ENCODE assay signal across 8 mouse cellular contexts in the genomic region with DNA sequence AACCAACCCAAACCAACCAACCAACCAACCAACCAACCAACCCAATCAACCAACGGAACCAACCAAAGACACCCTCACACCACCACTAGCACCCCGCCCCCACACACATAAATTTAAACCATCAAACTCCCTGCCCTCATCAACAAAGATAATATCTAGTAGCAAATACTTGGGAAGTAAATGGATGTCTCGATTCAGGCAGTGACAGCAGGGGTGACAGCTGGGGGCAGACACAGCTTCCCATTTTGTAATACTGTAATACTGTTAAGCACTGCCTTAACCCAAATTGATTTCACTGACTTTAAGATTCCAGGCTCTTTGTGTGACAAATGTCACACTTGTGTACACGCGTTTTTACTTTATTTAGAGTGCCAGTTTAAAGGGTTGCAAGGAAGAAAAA. TPM values are rescaled to one million over a fixed set of nuclear protein-coding genes. Genes with fewer than 3 reads are reported as not detected.
A peak's percentile ranks its signal among the peaks of the same experiment; 100 is the strongest.
DNase-seq lines count a peak whose midpoint lies in the region; ATAC-seq and TF ChIP-seq lines count a peak whose summit lies in the region.

No protein-coding gene starts in this region.

- no peak overlapping the region for H3K9ac ChIP-seq in heart, postnatal 0 days (replicated peaks; ENCODE audit: low read depth, low read length)
- H3K9ac ChIP-seq in embryonic facial prominence, embryonic 14.5 days (ENCODE audit: low read depth, low read length) = no peak overlapping the region
- H3K9ac ChIP-seq in intestine, postnatal 0 days (ENCODE audit: low read depth, low read length) = no peak overlapping the region
- H3K9ac ChIP-seq in midbrain, embryonic 13.5 days (replicated peaks) = peak overlapping the region; percentile 74; the same call in 1 of the 2 replicates

- peaks cover 4% of the 10 kb centered on the region; the same call in 1 of the 2 replicates for H3K9me3 ChIP-seq in heart, postnatal 0 days (replicated peaks; ENCODE audit: control insufficient read depth, low read length)
- H3K9me3 ChIP-seq in embryonic facial prominence, embryonic 14.5 days (ENCODE audit: control insufficient read depth, low read length) = no peaks in the 10 kb centered on the region
- H3K9me3 ChIP-seq in intestine, postnatal 0 days (ENCODE audit: control insufficient read depth) = no peaks in the 10 kb centered on the region
- H3K9me3 ChIP-seq in midbrain, embryonic 13.5 days = no peaks in the 10 kb centered on the region

- no peak for TF ChIP-seq CTCF in heart, postnatal 0 days (IDR thresholded peaks at IDR 0.05; ENCODE audit: low read depth)
- no peak for TF ChIP-seq CTCF in intestine, postnatal 0 days (IDR thresholded peaks at IDR 0.05; ENCODE audit: low read depth)

- H3K4me1 ChIP-seq in heart, postnatal 0 days (ENCODE audit: control insufficient read depth, insufficient read depth) = peaks cover 9% of the 10 kb centered on the region; the same call in 1 of the 2 replicates
- no peaks in the 10 kb centered on the region for H3K4me1 ChIP-seq in embryonic facial prominence, embryonic 14.5 days (ENCODE audit: control insufficient read depth, insufficient read depth, low read length)
- H3K4me1 ChIP-seq in intestine, postnatal 0 days (replicated peaks; ENCODE audit: control insufficient read depth, insufficient read depth, low read length) = no peaks in the 10 kb centered on the region; the same call in 1 of the 2 replicates
- peaks cover 11% of the 10 kb centered on the region for H3K4me1 ChIP-seq in midbrain, embryonic 13.5 days (replicated peaks)

- 45% methylated on average over 5 of the region's 5 CpGs for WGBS in heart, postnatal 0 days
- WGBS in embryonic facial prominence, embryonic 14.5 days = 48% methylated on average over 5 of the region's 5 CpGs
- 46% methylated on average over 5 of the region's 5 CpGs for WGBS in intestine, postnatal 0 days
- WGBS in midbrain, embryonic 13.5 days = 49% methylated on average over 5 of the region's 5 CpGs

- ATAC-seq in heart, postnatal 0 days (ENCODE audit: insufficient read depth, low read depth) = no peak
- no peak for ATAC-seq in embryonic facial prominence, embryonic 14.5 days (ENCODE audit: low read depth)
- ATAC-seq in intestine, postnatal 0 days = no peak
- ATAC-seq in midbrain, embryonic 13.5 days = peak; percentile 2

- H3K4me3 ChIP-seq in heart, postnatal 0 days (ENCODE audit: low read depth, low read length) = peak overlapping the region; percentile 67; the same call in 1 of the 2 replicates
- no peak overlapping the region for H3K4me3 ChIP-seq in embryonic facial prominence, embryonic 14.5 days (ENCODE audit: low read depth, low read length)
- no peak overlapping the region for H3K4me3 ChIP-seq in intestine, postnatal 0 days (ENCODE audit: low read depth, low read length)
- peak overlapping the region; percentile 66 for H3K4me3 ChIP-seq in midbrain, embryonic 13.5 days (replicated peaks)

- no peak overlapping the region for H3K27ac ChIP-seq in heart, postnatal 0 days (ENCODE audit: low read depth)
- no peak overlapping the region for H3K27ac ChIP-seq in embryonic facial prominence, embryonic 14.5 days (replicated peaks; ENCODE audit: low read depth, low read length)
- H3K27ac ChIP-seq in intestine, postnatal 0 days (ENCODE audit: low read depth, low read length) = no peak overlapping the region
- no peak overlapping the region for H3K27ac ChIP-seq in midbrain, embryonic 13.5 days

- 0 out of 2 replicates have a peak, but pooled peaks cover 8% of the 10 kb centered on the region for H3K27me3 ChIP-seq in heart, postnatal 0 days (ENCODE audit: control insufficient read depth, insufficient read depth, low read length)
- H3K27me3 ChIP-seq in embryonic facial prominence, embryonic 14.5 days (replicated peaks; ENCODE audit: control insufficient read depth, insufficient read depth, low read length) = no peaks in the 10 kb centered on the region
- peaks cover 5% of the 10 kb centered on the region; the same call in 1 of the 2 replicates for H3K27me3 ChIP-seq in intestine, postnatal 0 days (replicated peaks; ENCODE audit: control insufficient read depth, insufficient read depth, low read length)
- H3K27me3 ChIP-seq in midbrain, embryonic 13.5 days = peaks cover 8% of the 10 kb centered on the region

- TF ChIP-seq EP300 in heart, postnatal 0 days (IDR thresholded peaks at IDR 0.05; ENCODE audit: low read depth) = no peak

- H3K36me3 ChIP-seq in heart, postnatal 0 days (replicated peaks; ENCODE audit: control insufficient read depth, insufficient read depth, low read length) = no peaks in the 10 kb centered on the region
- no peaks in the 10 kb centered on the region for H3K36me3 ChIP-seq in embryonic facial prominence, embryonic 14.5 days (ENCODE audit: control insufficient read depth, insufficient read depth, low read length)
- no peaks in the 10 kb centered on the region for H3K36me3 ChIP-seq in intestine, postnatal 0 days (ENCODE audit: control insufficient read depth, insufficient read depth)
- H3K36me3 ChIP-seq in midbrain, embryonic 13.5 days = no peaks in the 10 kb centered on the region

- peak overlapping the region; percentile 94; the same call in 1 of the 2 replicates for H3K4me2 ChIP-seq in heart, postnatal 0 days (ENCODE audit: low read depth, low read length)
- H3K4me2 ChIP-seq in embryonic facial prominence, embryonic 14.5 days (ENCODE audit: low read depth, low read length) = peak overlapping the region; percentile 95
- peak overlapping the region; percentile 93 for H3K4me2 ChIP-seq in intestine, postnatal 0 days (replicated peaks; ENCODE audit: low read depth)
- peak overlapping the region; percentile 94 for H3K4me2 ChIP-seq in midbrain, embryonic 13.5 days (replicated peaks)

- no peak for DNase-seq in heart, postnatal 0 days (ENCODE audit: low spot score)
- no peak for DNase-seq in heart, postnatal 4 days
- no peak for DNase-seq in embryonic facial prominence, embryonic 14.5 days (ENCODE audit: low spot score)
- DNase-seq in spleen, postnatal 10 days (ENCODE audit: low spot score in 2 of 2) = no peak
- no peak for DNase-seq in adrenal gland, postnatal 25 days
- DNase-seq in frontal cortex, postnatal 10 days (ENCODE audit: low spot score in 2 of 2) = no peak

RNA-seq across cellular contexts. Expression of a gene that starts 1.2 kb away (rescaled TPM):
- 13.3 and 60.9 TPM in 2 replicates for total RNA-seq in heart, postnatal 0 days (2014; rRNA removed; ENCODE audit: low replicate concordance)
- 18.9 and 22.1 TPM in 2 replicates for polyA plus RNA-seq in heart, postnatal 0 days (2015; fragmentation: Nextera tagmentation; extraction: Ambion mirVana)
- total RNA-seq in heart, postnatal 4 days (2021) = 10 to 100 TPM; 48.2 to 54.0 TPM
- polyA plus RNA-seq in embryonic facial prominence, embryonic 14.5 days (2014; fragmentation: Nextera tagmentation; extraction: Ambion mirVana) = 14.9 and 16.6 TPM in 2 replicates
- 4.1 and 4.6 TPM in 2 replicates for polyA plus RNA-seq in intestine, postnatal 0 days (2015; fragmentation: Nextera tagmentation; extraction: Ambion mirVana)
- 5.0 and 6.3 TPM in 2 replicates for polyA plus RNA-seq in midbrain, embryonic 13.5 days (2015; fragmentation: Nextera tagmentation; extraction: Ambion mirVana)
- 8.7 and 9.2 TPM in 2 replicates for total RNA-seq in adrenal gland, postnatal 25 days (2021)

Comparison
In these comparisons a context has a peak if more than half of its experiments do, and no peak if none do; other contexts are left out.
1. H3K4me3 ChIP-seq: peak in heart, postnatal 0 days (single experiment) and midbrain, embryonic 13.5 days (single experiment); none in embryonic facial prominence, embryonic 14.5 days (single experiment) and intestine, postnatal 0 days (single experiment).
2. Peak in every context shown above with its lines, with median percentiles within 50 percentile points of each other: H3K4me2 ChIP-seq.